Mouse (Mus musculus): Measurements from ENCODE around the gene Ptprs.

Gene Ptprs

DNA sequence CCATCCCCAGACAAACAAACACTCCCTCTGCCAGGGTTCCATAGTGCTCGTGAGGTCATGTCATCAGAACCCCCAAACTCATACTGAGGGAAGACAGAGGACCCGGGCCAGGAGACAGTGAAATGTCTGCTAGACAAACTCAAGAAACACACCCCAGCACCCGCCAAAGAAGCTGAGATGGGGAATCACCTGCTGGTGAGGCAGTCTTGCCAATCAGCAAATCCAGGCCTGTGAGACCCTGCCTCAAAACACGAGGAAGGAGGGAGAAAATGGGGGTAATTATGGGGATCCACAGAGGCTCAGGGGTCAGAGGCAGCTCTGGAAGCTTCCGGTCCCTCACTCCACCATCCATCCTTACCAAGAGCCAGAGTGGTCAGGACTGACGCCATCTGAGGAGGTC is 9.5 kb downstream of the Ptprs start:
- no peak for DNase-seq

DNA sequence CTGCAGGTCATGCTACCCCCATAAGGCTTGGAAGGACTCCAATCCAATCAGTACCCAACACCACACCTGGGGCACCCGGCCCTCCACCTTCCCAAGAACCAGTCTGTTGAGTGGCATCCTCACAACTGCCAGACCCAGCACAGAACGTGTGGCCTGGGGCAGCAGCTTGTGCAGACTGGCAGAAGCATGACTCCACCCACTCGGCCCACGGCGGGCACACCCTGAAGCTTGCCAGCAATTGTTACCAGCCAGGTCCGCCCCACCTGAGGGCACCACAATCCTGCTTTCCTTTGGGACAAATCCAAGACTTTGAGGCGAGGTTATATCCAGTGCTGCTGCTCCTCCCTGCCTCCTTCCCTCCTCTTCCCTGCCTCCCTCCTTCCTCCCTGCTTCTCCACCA is 11.5 kb downstream of the Ptprs start:
- DNase-seq = no peak

DNA sequence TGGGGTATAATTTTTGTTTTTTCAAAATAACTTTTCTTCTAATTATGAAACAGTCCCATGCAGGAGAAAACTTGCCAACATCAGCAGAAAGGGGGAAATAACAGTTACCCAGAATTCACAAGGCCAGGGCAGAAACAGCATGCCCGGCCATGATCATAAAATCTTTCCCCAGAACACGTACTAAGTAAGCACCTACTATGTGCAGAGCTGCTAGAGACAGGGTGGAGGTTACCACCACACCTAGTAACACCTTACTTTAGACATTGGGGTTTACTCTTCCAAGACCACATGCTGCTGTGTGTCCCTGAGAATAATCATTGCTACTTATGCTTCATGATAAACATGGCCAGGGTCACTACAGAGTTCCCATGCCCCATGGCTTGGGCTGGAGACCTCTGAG is 11.9 kb downstream of the Ptprs start:
- DNase-seq = no peak

DNA sequence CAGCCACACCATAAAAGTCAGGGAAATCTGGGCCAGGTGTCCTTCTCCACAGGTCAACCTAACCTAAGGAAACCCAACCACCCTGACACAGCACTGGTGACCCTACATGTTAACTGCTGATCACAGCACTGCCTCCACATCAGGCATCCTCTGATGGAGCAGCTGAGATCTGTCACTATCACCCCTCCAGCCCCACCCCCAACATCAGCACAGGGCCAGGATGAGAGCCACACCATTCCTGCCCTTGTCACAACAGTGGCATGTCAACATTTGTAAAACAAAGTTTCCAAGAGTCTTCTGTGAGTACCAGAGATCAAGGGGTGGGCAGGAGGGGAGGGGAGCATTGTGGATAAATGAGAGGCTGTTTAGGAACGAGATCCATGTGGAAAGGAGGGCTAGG is 12.8 kb downstream of the Ptprs start:
- DNase-seq = no peak

DNA sequence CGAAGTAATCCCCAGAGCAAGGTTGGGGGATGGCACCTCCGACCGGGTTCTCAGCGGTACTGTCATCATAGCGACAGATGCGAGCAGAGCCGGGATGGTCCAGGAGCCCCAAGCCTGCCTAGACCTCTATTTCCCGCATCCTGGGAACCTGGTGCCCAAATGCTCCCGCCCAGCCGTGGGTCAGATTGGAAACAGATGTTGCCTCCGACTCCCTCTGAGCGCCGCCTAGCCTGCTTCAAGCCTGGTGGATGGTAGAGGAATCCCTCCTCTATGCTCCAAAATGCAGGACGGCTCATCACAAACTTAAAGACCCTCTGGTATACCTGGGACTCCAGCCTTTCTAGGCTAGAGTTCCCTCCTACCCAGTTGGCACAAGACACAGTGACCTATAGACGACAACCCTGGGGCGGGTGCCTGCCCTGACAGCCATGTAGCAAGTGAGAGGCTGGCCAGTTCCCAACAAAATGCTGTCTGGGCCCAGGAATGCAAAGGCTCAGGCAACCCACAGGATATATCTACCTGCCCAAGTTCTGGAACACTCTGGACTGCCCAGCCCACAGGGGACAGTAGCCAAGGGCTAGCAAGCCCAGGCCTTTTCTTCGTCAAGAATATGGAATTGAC is 13.3 kb downstream of the Ptprs start:
- no peak for DNase-seq

DNA sequence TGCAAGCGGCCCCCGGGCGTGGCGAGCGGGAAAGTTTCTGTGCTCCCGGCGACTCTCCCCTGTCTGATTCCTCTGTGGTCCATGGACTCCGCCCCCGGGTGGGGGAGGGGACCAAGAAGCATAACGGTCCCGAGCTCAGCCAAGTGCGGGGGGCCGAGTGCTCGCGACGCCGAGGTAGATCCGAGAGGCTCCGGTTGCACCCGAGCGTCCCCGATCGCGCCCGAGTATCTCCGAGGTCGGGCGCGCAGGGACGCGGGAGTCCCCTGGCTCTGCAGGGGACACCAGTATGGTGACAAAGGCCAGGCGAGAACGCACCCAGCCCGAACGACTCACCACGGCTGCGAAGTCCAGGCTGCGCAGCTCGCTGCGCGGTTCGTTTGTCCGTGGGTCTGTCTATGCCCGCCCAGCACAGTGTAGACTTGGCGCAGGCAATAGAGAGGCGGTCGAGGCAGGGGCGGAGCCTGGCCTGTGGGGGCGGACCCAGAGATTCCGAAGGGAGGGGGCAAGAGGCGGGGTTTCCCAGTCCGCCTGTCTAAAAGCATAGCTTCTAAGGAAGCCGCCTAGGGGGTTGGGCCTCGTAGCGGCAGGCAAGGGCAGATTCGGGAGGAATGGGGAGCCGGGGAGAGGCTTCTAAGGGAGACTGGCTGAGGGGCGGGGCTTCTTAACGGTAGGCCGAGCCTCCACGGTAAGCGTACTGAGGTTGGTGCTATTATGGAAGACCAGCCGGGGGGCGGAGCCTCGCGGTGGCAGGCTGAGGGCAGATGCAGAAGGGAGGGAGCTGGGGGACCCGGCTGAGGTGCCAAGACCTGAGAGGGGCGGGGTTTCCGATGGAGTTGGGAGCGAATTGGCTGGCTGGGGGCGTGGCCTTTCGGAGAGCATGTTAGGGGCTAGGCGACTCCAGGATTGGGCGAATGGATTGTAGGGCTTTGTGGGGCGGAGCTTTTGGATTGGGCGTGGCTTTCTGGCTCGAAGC is 14.2 kb downstream of the Ptprs start:
- peak; percentile 97 to 99 for DNase-seq

DNA sequence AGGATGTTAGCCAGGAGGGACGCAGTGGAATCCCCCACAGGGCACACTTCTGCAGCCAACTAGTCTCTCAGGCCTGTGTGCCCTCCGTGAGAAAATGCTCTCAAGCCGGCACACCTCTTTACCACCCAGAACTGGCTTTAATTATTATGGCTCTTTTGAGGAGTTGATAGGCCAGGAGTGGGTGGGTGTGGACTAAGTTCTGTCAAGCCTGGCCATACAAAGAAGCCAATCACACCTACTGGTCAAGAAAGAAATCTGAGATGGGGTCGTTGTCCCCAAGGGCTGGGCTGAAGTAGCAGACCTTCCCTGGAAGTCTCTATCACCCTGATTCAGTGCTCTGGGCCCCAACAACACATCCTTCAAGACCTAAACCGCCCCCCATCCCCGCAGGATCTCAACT is 15.4 kb downstream of the Ptprs start:
- no peak for DNase-seq

DNA sequence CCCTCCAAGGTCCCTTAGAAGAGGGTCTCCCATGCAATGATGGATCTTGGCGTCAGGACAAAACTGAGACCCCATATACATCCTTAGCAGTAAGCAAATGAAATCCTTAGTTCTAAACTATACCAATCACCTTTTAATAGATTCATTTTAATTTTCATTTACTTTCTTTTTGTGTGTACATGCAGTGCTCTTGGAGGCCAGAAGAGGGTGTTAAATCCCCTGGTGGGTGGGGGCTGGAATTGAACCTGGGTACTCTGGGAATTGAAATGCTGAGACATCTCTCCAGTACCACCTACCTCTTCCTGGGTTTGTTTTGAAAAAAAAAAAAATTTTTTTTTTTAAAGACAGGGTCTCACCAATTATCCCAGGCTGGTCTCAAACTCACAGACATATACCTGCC is 18.8 kb downstream of the Ptprs start:
- no peak for DNase-seq

DNA sequence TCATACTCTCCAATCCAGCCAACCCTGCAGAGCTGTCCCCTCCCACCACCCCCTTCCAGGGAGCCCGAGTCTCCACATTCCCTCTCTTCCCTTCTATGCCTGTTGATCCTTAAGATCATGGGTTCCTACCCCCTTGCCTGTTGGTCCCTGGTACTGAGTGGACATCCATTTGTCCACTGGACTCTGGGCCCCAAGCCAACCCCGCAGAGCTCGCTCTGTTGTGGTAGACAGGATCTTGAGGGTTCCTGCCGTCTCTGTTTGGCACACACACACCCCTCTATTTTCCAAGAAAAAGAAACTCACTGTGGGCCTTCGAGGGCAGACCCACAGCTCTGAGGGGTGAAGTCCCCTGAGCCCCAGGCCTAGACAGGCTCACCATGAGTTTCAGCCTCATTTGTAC is 19.9 kb downstream of the Ptprs start:
- DNase-seq = no peak

DNA sequence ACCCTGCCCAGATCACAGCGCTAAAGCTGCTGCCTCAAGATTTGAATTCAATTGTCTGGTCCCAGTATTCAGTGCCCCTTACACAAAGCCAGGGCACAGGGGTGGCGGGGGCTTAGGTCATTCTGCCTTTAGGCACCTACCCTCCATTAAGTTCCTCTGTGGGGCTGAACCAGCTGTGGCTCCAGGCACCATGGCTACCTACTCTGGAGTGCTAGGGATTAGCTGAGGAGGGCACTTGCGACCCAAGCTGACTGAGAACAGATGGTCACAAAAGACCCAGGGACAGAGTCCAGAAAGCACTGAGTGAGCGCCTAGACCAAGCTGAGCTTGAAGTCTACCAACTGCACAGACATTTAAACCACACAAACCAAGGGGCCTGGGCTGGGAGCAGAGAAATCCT is 22.6 kb downstream of the Ptprs start:
- DNase-seq = no peak

DNA sequence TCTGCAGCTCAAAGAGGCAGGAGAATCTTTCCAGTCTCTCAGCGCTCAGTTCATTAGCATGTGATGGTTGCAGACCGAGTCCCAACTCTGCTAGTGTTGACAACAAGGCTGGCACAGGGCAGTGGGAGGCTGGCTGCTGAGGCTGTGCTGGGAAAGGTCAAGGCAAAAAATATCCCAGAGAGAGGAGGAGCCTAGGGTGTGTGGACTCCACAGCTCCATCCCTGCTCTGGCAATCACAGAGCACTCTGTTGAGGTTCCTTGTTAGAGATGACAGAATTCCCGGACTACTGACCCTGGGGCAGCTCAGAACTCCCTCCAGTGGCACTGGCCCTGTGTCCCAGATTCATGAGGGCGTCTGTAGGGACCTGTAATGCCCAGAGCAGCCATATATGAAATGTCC is 23.0 kb downstream of the Ptprs start:
- DNase-seq = no peak

DNA sequence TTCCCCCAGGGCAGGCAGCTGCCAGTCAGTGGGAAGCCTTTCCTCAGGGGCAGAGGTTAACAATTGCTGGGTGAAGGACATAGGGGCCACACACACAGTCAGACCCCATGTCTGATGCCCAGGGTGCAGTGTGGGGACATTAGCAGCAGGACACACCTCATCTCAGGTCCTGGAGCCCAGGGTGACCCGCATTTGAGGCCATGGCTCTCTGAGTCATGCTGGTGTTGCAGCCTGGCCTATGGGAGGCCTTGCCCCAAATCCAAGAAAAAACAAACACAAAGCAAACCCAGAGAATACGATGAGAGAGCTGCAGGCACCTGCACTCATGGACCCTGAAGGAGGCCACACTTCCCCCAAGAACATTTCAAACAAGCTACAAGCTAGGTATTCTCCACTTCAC is 28.6 kb downstream of the Ptprs start:
- DNase-seq = no peak

DNA sequence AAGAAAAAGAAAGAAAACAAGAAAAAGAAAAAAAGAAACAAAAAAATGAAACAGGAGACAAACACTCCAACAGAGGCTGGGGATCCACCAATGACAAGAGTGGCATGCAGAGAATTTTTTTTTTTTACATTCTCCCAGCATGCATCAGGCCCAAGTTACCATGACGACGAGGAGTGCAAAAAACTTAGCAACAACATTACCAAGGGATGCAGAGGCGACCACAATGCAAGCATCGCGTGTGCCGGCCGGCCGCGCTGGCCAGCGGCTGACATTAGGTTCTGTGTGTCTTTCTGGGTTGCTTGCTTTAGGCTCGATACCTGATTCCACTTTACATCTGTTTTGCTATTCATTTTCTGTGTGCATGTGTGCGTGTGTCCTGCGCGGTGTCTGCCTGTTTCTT is 30.9 kb downstream of the Ptprs start:
- peak in 1 of 2 experiments; percentile 24 for DNase-seq

DNA sequence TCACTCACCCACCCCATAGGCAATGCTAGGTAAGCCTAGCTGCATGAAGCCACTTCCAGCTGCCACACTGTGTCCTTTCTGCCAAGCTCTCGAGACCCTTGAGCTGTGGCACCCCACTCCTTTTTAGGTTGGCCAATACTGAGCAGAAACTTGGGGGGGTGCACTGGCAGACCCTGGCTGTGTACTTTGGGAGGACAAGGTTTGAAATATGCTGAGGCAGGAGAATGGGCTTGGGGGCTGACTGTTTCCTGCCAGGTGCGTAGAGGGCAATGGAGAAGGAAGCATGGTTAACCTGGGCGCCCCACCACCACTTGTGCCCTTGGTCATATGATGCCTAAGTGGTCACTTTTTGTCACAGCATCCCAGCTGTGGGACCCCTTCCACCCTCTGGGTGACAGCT is 31.5 kb downstream of the Ptprs start:
- DNase-seq = peak; percentile 20 to 44

DNA sequence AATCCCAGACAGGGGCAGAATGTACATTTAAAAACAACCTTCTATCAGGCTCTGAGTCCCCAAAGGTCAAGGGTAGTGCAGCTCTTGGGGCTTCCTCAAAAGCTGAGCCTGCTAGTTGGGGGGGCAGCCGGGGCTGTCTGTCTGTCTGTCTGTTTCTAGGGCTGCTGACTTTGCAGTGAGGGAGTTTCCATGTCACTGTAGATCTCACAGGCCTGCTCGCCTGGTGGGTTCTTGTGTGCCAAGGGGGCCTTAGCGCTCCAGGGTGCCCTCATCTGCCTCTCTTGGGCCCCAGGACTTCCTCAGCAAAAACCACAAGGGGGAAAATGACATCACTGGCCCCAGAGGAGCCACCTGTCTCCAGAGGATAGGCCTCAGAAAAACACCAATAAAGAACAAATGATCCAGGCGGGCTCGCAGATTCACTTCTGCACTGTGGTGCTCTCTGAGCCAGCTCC is 32.9 kb downstream of the Ptprs start:
- DNase-seq = peak; percentile 43 to 63

DNA sequence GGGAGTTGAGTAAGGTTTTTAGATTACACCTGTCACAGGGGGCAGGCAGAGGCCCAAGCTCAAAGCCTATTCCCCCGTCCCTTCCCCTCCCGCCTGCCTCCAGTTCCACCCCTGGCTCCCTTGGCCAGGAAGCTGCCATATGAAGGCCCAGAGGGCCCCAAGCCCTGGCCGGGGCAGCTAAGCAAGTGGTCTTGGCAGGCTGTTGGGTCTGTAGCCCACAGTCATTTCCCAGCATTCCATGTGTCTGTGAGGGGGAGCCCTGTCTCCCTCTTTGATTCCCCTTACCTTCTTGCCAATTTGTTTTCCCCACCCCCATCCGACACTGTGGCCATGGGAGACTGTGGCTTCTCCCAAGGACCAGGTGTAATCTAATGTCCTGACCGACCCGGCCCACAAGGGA is 34.0 kb downstream of the Ptprs start:
- DNase-seq = no peak

DNA sequence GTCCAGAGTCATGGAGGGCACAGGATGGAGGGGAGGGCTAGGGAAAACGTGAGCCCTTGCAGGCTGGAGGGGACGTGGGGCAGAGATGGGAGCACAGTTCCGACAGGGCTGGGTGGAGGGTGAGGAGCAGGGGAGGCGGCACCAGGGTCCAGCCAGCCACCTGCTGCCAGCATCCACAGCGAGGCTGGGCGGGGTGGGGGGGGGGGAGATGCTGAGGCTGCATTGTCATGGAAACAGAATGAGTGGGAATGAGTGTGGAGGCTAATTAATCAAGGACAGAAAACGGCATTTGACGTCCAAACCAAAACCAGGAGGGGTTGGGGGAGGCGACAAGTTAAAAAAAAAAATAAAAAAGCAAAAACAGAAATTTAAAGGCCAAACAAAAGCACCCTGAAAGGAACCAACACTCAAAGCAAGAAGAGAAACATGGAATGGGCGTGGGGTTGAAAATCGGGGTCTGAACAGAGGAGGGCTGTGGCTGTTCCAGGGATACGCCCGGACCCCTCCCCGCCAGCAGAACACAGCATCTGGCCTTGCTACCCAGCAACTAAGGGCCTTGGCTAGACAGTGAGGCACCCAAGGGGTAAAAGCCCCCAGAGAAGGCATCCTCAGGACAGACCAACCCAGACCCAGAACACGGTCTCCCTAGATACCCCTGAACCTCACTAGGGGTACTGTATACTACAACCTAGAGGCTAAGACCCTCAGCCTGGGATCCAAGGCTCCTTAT is 36.4 kb downstream of the Ptprs start:
- DNase-seq = no peak

DNA sequence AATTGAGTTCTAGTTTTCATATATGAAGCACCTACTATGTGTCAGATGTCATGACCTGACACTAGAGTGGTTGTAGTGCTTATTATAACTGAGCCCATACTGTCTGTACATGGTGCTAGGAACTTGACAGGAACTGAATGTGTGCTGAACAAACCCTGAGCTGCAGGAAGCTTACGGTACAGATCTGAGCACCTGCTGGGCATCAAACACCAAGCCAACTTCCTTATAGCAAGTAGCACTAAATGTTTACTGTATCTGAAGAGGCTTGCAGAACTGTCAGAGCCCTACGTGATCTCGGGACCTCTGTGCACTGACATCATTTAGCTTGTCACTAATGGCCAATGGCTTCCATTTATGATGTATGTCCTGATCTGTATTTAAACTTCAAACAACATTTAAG is 44.7 kb downstream of the Ptprs start:
- peak; percentile 33 to 50 for DNase-seq

DNA sequence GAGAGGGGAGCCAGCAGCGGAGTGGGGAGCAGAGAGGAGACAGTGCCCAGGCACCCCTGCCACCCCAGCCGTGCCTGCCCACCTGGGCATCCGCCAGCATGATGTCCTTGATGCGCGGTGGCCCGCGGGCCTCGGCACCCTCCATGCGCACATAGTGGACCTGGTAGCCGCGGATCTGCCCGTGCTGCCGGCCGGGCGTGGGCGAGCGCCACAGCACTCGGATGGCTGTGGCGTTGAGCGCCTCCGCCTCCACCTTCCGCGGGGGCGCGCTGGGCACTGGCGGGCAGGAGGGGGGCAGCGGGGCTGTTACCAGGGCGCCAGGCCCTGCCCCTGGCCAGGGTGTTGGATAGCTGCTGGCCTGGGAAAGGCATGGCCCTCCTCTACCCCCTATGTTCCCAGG is 48.4 kb downstream of the Ptprs start:
- DNase-seq = no peak

DNA sequence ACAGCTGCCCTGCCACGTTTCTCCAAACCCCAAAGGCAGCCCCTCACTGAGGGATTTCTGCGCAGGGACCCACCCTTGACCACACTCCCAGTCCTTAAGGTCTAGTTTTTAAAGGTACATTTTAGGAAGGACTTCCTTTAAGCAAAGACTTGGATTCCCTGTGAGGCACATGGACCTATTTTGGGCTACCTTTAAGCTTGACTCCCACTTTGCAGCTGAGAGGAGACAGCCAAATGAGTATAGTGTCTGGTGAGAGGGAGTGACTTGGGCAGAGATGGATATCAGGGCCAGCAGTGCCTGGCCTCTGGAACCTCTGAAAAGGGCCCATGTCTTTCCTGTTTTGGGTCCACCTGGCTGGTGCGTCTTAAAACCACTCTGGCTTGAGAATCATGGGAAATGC is 50.3 kb downstream of the Ptprs start:
- DNase-seq = no peak

DNA sequence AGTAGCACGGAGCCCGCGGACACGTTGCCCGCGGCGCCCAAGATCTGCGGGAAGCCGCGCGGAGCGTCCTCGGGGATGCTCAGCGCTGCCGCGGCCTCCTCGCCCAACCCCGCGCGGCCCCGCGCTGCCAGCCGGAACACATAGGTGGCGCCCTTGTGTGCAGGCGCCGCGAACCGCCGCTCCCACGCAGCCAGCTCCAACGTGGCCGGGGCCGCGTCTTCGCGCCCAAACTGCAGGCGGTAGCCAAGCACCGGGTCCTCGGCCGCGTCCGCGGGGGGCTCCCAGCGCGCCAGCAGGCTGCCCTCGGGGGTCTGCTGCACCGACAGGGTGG is 50.7 kb downstream of the Ptprs start:
- DNase-seq = peak; percentile 88 to 90

DNA sequence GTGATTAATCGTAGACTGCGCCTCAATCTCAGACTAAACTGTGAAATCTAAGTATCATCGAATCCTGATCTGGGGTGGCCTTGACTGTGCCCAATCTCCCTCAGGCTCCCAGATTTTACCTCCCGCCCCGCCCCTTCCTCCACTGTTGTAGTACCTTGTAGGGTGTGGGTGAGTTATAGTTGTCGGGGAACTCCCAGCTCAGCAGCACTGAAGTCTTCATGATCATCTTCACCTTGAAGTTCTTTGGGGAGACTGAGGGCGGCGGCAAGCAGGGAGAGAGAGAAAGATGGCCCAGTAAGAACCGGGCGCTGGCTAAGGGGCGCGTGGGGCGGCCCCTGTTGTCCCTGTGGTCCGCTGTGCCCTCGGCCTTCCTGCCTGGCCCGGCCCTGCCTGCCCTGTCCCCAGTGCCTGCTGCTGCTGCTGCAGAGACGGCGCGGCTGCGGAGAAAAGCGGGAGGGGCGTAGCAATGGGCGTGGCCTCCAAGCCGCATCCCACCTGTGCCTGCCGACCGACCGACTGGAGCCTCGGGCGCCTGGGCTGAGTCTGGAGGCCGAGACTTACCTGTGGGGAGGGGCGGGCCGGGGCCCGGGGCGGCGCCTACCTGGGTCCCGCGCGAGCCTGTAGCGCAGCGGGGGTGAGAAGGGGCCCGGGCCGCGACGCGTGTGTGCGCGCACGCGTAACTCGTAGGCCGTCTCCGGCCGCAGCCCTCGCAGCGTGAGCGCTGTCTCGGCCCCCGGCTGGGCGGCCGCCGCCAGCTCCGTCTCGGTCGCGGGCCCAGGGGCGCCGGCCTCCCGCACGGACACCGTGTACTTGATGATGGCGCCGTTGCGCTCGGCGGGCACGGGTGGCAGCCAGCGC is 51.3 kb downstream of the Ptprs start:
- DNase-seq = peak; percentile 75 to 84

DNA sequence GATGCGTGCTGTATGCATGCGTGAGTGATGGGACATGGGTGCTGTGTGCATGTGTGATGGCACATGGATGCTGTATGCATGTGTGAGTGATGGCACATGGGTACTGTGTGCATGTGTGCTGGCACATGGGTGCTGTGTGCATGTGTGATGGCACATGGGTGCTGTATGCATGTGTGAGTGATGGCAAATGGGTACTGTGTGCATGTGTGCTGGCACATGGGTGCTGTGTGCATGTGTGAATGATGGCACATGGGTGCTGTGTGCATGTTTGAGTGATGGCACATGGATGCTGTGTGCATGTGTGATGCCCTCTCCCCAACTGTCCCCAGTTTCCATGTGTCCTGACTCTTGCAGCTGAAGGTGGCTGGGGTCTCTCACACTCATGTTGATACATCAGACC is 56.3 kb downstream of the Ptprs start:
- DNase-seq = no peak

Measured in thymus, postnatal 36 days (tissue).